Mouse (Mus musculus) cerebellum, adult 2 months (tissue): ENCODE measurements around the gene Shisa7. TPM values are rescaled to one million over a fixed set of nuclear protein-coding genes. Genes with fewer than 3 reads are reported as not detected.

ENCODE experiments used
- DNase-seq, 2 experiments: peaks; one replicate each; pipeline ENCODE4 v3.0.0; 2021
- H3K27ac ChIP-seq: fragments of 200-500 bp; 2 replicates; pipeline ENCODE4 v1.5.1; 2012; ENCODE audit warnings: low read length, control low read depth, inconsistent platforms; ENCODE audit not compliant: insufficient read depth
- H3K27me3 ChIP-seq: fragments of 200-500 bp; 2 replicates; pipeline ENCODE4 v1.6.1; 2012; ENCODE audit warnings: inconsistent platforms, mild to moderate bottlenecking, low read length, moderate library complexity; ENCODE audit not compliant: control insufficient read depth, insufficient read depth
- H3K4me1 ChIP-seq: fragments of 200-500 bp; 2 replicates; pipeline ENCODE4 v1.6.1; 2011; ENCODE audit warnings: low read length; ENCODE audit not compliant: control insufficient read depth, insufficient read depth
- H3K4me3 ChIP-seq: fragments of 200-500 bp; replicated peaks from 2 replicates; pipeline ENCODE3; 2011; ENCODE audit warnings: mild to moderate bottlenecking, low read depth, low read length, control low read depth; ENCODE audit not compliant: insufficient read depth
- CTCF ChIP-seq: fragments of 200-500 bp; IDR thresholded peaks from 2 replicates; pipeline ENCODE4 v1.5.1; 2011; ENCODE audit warnings: low read depth, mild to moderate bottlenecking, control low read depth, low read length, moderate library complexity, borderline replicate concordance; ENCODE audit not compliant: insufficient read depth
- POLR2A ChIP-seq: fragments of 200-500 bp; IDR thresholded peaks from 2 replicates; pipeline ENCODE4 v1.6.1; 2011; ENCODE audit warnings: low read length, control low read depth, borderline replicate concordance; ENCODE audit not compliant: insufficient read depth
- WGBS: fragments of 180-500 bp; shearing (Covaris S2); methylation state at CpG from one replicate; pipeline ENCODE4 v1.1.7; 2018; 5-methylcytosine and 5-hydroxymethylcytosine counted together
- polyA plus RNA-seq: library from polyadenylated mRNA; depleted of rRNA; stranded (reverse); fragments of >200 nt; gene quantifications from 2 replicates; pipeline ENCODE4 v1.2.3, GENCODE M21; 2012

The Shisa7 gene
- polyA plus RNA-seq, 1 experiment, result 21.0 TPM

DNA sequence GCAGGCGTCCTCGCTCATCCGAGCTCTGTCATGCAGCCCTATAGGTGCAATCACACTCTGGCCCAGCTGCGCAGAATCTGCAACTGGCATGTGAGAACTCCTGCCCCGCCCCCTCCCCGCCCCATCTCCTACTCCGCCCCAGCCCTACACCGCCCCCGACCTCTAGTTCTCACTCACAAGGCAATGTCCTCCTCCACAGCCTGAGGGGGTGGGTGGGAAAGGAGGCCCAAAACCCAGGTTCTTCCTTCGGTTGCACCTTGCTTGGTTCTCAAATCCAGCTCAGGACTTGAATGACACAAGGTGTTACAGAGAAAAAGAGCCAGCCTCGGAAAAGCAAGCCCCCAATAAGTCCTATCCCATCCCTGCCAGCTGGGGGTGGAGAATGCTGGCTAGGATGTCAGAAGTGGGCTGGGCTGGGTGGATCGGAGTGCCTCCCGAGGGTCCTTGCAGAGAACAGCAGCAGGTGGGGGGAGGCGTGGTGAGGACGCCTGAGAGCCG is 1.8 kb downstream of the Shisa7 start:
- peaks cover 6% of the 10 kb centered on the region; the same call in 1 of the 2 replicates for H3K4me1 ChIP-seq
- H3K4me3 ChIP-seq, result no peak overlapping the region
- WGBS, result 6% methylated on average over 16 of the region's 16 CpGs
- TF ChIP-seq POLR2A, result no peak
- no peak for TF ChIP-seq CTCF
- H3K27ac ChIP-seq, result no peak overlapping the region
- H3K27me3 ChIP-seq, result peaks cover 4% of the 10 kb centered on the region; the same call in 1 of the 2 replicates
- DNase-seq, result no peak

DNA sequence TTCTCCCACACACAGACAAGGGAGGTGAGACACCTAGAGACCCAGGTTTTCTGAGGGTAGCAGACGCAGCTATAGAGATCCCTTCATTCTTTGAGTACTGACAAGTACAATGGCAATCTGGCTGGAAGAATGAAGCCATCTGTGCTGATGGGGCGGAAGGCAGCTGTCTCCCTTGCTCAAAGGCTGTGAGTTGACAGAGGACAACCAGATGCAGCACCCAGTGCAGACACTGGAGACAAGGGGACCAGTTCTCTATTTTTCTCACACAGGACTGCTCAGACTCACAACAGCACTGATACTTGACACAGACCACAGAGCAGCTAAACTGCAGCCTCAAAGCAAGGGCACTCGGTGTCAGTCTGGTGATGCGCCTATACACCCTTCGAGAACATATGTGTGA is 2.4 kb downstream of the Shisa7 start:
- no peak for DNase-seq
- H3K27ac ChIP-seq, result no peak overlapping the region
- WGBS, result 58% methylated on average over 5 of the region's 5 CpGs
- no peak overlapping the region for H3K4me3 ChIP-seq
- peaks cover 4% of the 10 kb centered on the region; the same call in 1 of the 2 replicates for H3K27me3 ChIP-seq
- TF ChIP-seq POLR2A (no peak), CTCF (no peak)
- peaks cover 6% of the 10 kb centered on the region; the same call in 1 of the 2 replicates for H3K4me1 ChIP-seq

DNA sequence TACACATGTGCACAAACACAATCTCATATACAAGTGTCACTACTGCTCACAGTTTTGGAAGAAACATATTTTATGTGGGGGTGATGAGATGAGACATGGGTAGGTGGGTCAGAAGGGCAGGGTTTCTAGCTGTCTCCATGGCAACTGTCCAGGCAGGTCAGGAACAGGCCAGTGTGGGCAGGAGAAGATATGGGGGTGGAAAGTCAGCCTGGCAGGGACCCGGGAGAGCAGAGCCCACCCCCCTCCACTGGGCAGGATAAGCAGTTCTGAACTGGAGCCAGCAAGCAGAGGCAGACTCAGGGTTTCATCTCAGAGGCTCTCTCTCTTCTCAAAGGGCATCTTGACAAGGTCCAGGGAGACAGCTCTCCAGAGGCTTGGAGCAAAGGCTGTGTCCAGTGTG is 6.9 kb downstream of the Shisa7 start:
- 10% methylated on average over 1 of the region's 1 CpGs for WGBS
- DNase-seq, result peak in 1 of 2 experiments; percentile 21
- no peak for TF ChIP-seq POLR2A
- no peak for TF ChIP-seq CTCF
- no peak overlapping the region for H3K27ac ChIP-seq
- H3K27me3 ChIP-seq, result no peaks in the 10 kb centered on the region
- H3K4me3 ChIP-seq, result no peak overlapping the region
- no peaks in the 10 kb centered on the region for H3K4me1 ChIP-seq

DNA sequence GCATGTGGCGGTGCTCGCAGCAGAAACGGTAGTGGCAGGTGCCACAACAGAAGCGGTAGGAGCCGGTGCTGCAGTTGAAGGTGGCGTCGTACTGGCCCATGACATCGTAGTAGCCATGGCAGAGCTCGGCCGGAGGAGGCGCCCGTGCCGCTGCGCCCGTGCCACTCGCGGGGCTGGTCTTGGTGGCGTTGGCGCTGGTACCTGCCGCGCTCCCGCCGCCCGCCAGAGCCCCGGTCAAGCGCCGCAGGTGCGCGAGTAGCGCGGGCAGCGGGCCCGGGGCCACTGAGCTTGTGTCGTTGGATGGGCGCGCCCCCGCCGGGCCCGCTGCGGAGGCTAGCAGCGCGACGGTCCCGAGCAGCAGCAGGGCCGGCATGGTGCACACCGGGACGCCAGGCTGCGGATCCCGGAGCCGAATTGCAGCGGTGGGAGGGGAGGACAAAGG is 8.1 kb downstream of the Shisa7 start:
- Histone ChIP-seq H3K27ac (peak overlapping the region; percentile 15; the same call in 1 of the 2 replicates), H3K4me1 (no peaks in the 10 kb centered on the region), H3K4me3 (peak overlapping the region; percentile 65), H3K27me3 (no peaks in the 10 kb centered on the region)
- peak; percentile 62 for TF ChIP-seq CTCF
- TF ChIP-seq POLR2A, result no peak
- peak; percentile 87 to 88 for DNase-seq
- under 1% methylated on average over 50 of the region's 51 CpGs for WGBS

DNA sequence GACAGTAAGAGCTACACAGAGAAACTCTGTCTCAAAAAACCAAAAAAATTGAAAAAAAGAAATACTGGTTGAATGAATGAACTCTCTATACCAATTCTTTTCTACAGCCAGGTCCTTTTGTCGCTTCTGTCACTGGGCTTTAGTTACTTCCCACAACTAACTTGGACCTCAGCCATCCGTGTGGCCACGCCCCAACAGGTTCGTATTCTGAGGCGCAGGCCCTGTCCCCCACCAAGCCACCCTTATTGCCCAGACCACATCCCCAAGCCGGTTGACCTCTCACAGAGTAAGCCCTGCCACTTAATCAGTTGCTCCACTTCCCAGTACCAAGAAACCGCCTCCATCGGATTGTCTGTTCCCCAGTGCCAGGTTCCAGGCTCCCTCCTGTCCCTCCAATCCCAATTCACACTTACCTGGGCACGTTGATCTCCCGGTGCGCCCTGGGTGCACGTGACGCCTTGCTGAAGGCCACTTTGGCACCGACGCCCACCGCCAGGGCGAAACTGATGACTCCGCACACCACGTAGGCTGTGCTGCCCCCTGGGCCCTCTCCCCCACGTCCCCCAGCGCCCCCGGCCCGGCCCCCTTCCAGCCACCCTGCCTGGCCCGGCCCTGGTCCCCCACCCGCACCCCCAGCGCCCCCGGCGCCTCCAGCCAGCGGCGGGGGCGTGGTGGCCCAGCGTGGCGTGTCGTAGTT is 8.7 kb downstream of the Shisa7 start:
- 4% methylated on average over 33 of the region's 34 CpGs for WGBS
- TF ChIP-seq POLR2A, result no peak
- no peaks in the 10 kb centered on the region for H3K4me1 ChIP-seq
- no peaks in the 10 kb centered on the region for H3K27me3 ChIP-seq
- peak overlapping the region; percentile 65 for H3K4me3 ChIP-seq
- no peak for DNase-seq
- no peak overlapping the region for H3K27ac ChIP-seq

DNA sequence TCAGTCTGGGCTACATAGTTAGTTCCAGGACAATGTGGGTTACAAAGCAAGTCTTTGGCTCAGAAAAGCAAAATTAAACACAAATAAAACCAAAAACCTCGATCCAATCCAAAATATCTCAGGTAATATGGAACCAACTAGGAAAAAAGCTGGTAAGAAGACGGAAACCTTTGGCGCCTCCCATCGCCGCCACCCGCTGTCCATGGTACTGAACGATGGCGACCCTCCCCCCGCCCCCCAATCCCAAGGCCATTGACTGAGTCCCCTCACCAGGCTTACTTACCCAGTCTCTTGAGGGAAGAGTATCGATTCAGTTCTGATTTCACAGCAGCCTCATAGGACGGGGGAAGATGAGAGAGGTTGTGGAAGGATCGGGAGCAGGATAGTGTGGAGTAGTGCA is 14.0 kb downstream of the Shisa7 start:
- Histone ChIP-seq H3K27ac (no peak overlapping the region), H3K4me1 (no peaks in the 10 kb centered on the region), H3K27me3 (no peaks in the 10 kb centered on the region), H3K4me3 (no peak overlapping the region)
- 15% methylated on average over 12 of the region's 12 CpGs for WGBS
- DNase-seq, result no peak
- TF ChIP-seq CTCF, result no peak
- TF ChIP-seq POLR2A, result no peak

DNA sequence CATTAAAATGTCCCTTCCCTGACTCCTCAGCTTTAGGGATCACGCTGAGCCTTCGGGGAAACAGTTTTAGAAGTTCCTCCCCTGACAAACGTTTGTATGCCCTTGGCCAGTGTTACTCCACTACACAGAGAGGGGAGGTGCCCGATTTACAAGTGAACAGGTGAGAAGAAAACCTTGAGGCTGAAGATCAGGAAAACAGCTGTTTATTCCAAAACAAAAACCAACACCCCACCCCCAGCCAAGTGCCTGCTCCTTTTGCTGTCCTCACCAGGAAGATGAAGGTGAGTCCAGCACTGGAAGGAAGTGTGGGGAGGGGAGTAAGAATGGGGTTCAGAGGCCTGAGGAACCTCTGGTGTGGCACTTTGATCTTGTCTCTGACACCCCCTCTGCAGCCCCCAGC is 19.1 kb downstream of the Shisa7 start:
- Histone ChIP-seq H3K4me1 (no peaks in the 10 kb centered on the region), H3K27ac (no peak overlapping the region), H3K4me3 (no peak overlapping the region), H3K27me3 (no peaks in the 10 kb centered on the region)
- DNase-seq, result no peak
- no peak for TF ChIP-seq POLR2A
- no peak for TF ChIP-seq CTCF
- WGBS, result 68% methylated on average over 4 of the region's 4 CpGs
